ENCODE assay signal across 8 mouse cellular contexts in genomic region chr13:95548856-95549255, GRCm38 (mm10). TPM values are rescaled to one million over a fixed set of nuclear protein-coding genes. Genes with fewer than 3 reads are reported as not detected.
DNase-seq lines count a peak whose midpoint lies in the region; ATAC-seq and TF ChIP-seq lines count a peak whose summit lies in the region.

No protein-coding gene starts in this region.

- DNase-seq in 3T3-L1 (ENCODE audit: low read depth, low spot score), result peak; percentile 81
- peak; percentile 51 for DNase-seq in Patski (ENCODE audit: low read depth, low spot score)
- peak; percentile 20 for DNase-seq in forebrain, postnatal 0 days
- no peak for DNase-seq in right cerebral cortex, adult 2 months (ENCODE audit: low spot score in 2 of 2)
- DNase-seq in gastrocnemius, adult 18-20 months (ENCODE audit: low spot score), result no peak
- no peak for DNase-seq in layer of hippocampus, postnatal 14 days (ENCODE audit: low spot score in 2 of 2)
- DNase-seq in left cerebral cortex, adult 9 months (ENCODE audit: low spot score in 2 of 2), result no peak

- TF ChIP-seq CTCF in Patski (IDR thresholded peaks at IDR 0.05), result no peak
- TF ChIP-seq CTCF in forebrain, postnatal 0 days (IDR thresholded peaks at IDR 0.05; ENCODE audit: low read depth), result no peak

- no peaks in the 10 kb centered on the region for H3K9me3 ChIP-seq in forebrain, postnatal 0 days (ENCODE audit: low read length)
- H3K9me3 ChIP-seq in liver, embryonic 12.5 days (replicated peaks), result no peaks in the 10 kb centered on the region

- no peak overlapping the region; the same call in 1 of the 2 replicates for H3K27ac ChIP-seq in forebrain, postnatal 0 days (ENCODE audit: low read depth, low read length)
- H3K27ac ChIP-seq in liver, embryonic 12.5 days, result no peak overlapping the region

- ATAC-seq in Patski, result no peak
- no peak for ATAC-seq in forebrain, postnatal 0 days
- no peak for ATAC-seq in liver, embryonic 12.5 days

- POLR2A ChIA-PET in Patski (lab: Charles Lee), result interaction anchor here (0.6 kb wide), 1 partner anchor 1349 kb away, joined by 3 read pairs; no protein-coding TSS in a partner anchor

- in situ Hi-C loops in Patski (cut with MboI; ENCODE audit: low pct_unique_long_range_greater_than_20kb), result no loop called here

- no peaks in the 10 kb centered on the region for H3K4me1 ChIP-seq in forebrain, postnatal 0 days (ENCODE audit: insufficient read depth)
- no peaks in the 10 kb centered on the region for H3K4me1 ChIP-seq in liver, embryonic 12.5 days

- CTCF ChIA-PET in Patski (lab: Charles Lee), result interaction anchor here (1.1 to 1.2 kb wide), 2 partner anchors 8 to 19 kb away, joined by 3 read pairs; no protein-coding TSS in a partner anchor

- WGBS in forebrain, postnatal 0 days, result under 1% methylated on average over 6 of the region's 6 CpGs
- WGBS in liver, embryonic 12.5 days (ENCODE audit: insufficient replicate concordance), result 29% methylated on average over 6 of the region's 6 CpGs

- H3K9ac ChIP-seq in forebrain, postnatal 0 days, result no peak overlapping the region
- H3K9ac ChIP-seq in liver, embryonic 12.5 days, result no peak overlapping the region

- H3K4me2 ChIP-seq in forebrain, postnatal 0 days (ENCODE audit: low read depth), result peak overlapping the region; percentile 30; the same call in 1 of the 2 replicates
- H3K4me2 ChIP-seq in liver, embryonic 12.5 days, result peak overlapping the region; percentile 24

- no peak overlapping the region for H3K4me3 ChIP-seq in forebrain, postnatal 0 days (ENCODE audit: low read depth, low read length)
- H3K4me3 ChIP-seq in liver, embryonic 12.5 days, result no peak overlapping the region

- H3K27me3 ChIP-seq in Patski, result no peaks in the 10 kb centered on the region
- H3K27me3 ChIP-seq in forebrain, postnatal 0 days (ENCODE audit: insufficient read depth, low read length), result no peaks in the 10 kb centered on the region
- H3K27me3 ChIP-seq in liver, embryonic 12.5 days (replicated peaks), result peaks cover 60% of the 10 kb centered on the region

- H3K36me3 ChIP-seq in forebrain, postnatal 0 days (ENCODE audit: insufficient read depth), result no peaks in the 10 kb centered on the region
- no peaks in the 10 kb centered on the region for H3K36me3 ChIP-seq in liver, embryonic 12.5 days

RNA-seq across cellular contexts. Expression of gene F2rl1, which starts 23.8 kb away (rescaled TPM):
- 34.4 TPM for polyA plus RNA-seq in Patski (2021)
- total RNA-seq in forebrain, postnatal 0 days (2014; rRNA removed), result 0.19 and 0.23 TPM in 2 replicates
- polyA plus RNA-seq in forebrain, postnatal 0 days (2015; fragmentation: Nextera tagmentation; extraction: Ambion mirVana), result 0.05 and 0.13 TPM in 2 replicates
- polyA plus RNA-seq in liver, embryonic 12.5 days (2016; fragmentation: Nextera tagmentation; extraction: Ambion mirVana), result 0.07 and 0.12 TPM in 2 replicates
- 1 to 10 TPM in 1 of 2 experiments, under 1 TPM in 1; 0.30 to 1.7 TPM for total RNA-seq in gastrocnemius, adult 18-20 months (2021)
- under 1 TPM; 0.19 to 0.35 TPM for total RNA-seq in layer of hippocampus, postnatal 14 days (2021)

Comparison
In these comparisons a context has a peak if more than half of its experiments do, and no peak if none do; other contexts are left out.
1. DNase-seq: peak in 3T3-L1 (single experiment), Patski (single experiment) and forebrain, postnatal 0 days (single experiment); none in right cerebral cortex, adult 2 months (0 of 2), gastrocnemius, adult 18-20 months (single experiment), layer of hippocampus, postnatal 14 days (0 of 2) and left cerebral cortex, adult 9 months (0 of 2).